Mouse (Mus musculus): ENCODE results near the gene Lyrm4.

DNA sequence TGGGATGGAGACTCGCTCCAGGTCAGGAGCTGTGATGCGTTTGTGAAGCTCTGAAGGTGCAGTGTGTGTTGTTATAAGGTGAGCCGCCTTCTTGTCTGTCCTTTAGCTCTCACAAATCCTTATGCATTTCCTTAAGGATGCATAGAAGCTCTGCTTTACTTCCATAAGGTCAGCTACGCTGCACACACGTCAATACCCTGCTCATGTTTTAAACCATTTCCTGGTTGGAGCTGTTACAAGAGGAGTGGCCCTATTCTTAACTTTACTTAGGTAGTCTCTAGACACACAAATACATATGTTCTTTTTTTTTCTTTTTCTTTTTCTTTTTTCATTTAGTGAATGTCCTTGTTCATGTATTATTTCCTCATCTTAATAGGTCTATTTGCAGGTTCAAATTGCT lies 22.4 kb upstream of the Lyrm4 start:
- TF ChIP-seq CTCF (conservative IDR thresholded peaks at IDR 0.05 in 1 of 2, IDR thresholded peaks at IDR 0.05 in 1 of 2; ENCODE audit: low read depth in 2 of 2, low read length in 2 of 2): no peak
- no peak for TF ChIP-seq MYC (IDR thresholded peaks at IDR 0.05; ENCODE audit: low read depth, low read length)
- no peak for TF ChIP-seq RCOR1 (conservative IDR thresholded peaks at IDR 0.05; ENCODE audit: low read depth, low read length)
